8 mouse cellular contexts compared by ENCODE assay signal in the genomic region with DNA sequence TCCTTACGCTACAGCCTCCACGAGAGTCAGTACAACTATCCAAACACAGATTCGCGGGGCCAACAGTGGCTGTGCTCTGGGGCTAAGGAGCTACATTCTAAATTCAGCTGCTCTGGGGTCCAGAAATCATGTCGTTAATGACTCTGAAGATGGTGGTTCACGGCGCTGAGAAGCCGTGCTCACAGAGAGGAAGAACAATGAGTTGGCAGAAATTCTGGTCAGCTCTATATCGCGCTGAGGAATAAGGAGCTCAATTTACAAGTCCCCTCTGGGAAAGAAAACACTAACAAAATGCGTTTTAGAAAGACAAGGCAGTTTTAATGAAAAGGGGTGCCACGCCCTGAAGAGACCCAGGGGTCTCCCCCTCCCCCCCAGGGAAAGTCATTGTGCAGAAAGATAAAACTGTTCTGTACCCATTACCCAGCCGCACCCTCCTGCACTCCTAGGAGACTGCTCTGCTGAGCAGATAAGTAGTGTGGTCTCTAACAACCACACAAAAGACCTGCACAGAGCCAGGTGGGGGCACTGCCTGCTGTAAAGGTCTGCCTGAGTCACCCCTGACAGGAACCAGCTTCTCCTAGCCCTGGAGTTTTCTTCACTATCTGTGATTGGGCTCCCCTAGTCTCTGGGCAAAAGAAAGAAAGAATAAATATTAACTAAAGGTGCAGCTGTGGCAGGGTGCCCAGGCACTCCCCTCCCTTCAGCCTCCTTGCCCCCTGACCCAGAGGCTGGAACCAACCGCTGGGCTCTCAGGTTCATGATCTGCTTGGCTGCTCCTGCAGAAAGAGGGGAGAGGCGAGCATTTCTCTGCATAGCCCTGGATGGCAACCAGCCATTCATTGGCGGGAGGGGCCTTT. TPM values are rescaled to one million over a fixed set of nuclear protein-coding genes. Genes with fewer than 3 reads are reported as not detected.
A peak's percentile ranks its signal among the peaks of the same experiment; 100 is the strongest.
DNase-seq lines count a peak whose midpoint lies in the region; ATAC-seq and TF ChIP-seq lines count a peak whose summit lies in the region.

No protein-coding gene starts in this region.

- no peak for TF ChIP-seq POLR2A in spleen, adult 2 months (IDR thresholded peaks at IDR 0.05; ENCODE audit: low read depth, low read length)

- H3K4me1 ChIP-seq in heart, embryonic 11.5 days (ENCODE audit: control insufficient read depth, insufficient read depth, low read length) = peaks cover 16% of the 10 kb centered on the region
- H3K4me1 ChIP-seq in embryonic facial prominence, embryonic 10.5 days = peaks cover 31% of the 10 kb centered on the region
- peaks cover 8% of the 10 kb centered on the region; the same call in 1 of the 2 replicates for H3K4me1 ChIP-seq in spleen, adult 2 months (ENCODE audit: control insufficient read depth, insufficient read depth, insufficient read length)

- no peak for DNase-seq in heart, adult 18-20 months
- no peak for DNase-seq in embryonic facial prominence, embryonic 10.5 days (ENCODE audit: low spot score)
- peak; percentile 88 for DNase-seq in liver
- no peak for DNase-seq in spleen, adult 2 months (ENCODE audit: low read depth in 1 of 2, low spot score in 2 of 2)
- DNase-seq in gastrocnemius, postnatal 14 days = no peak
- no peak for DNase-seq in T-cell, adult 2 months (ENCODE audit: low spot score)
- no peak for DNase-seq in gastrocnemius, postnatal 4 days (ENCODE audit: low spot score in 2 of 2)

- H3K27ac ChIP-seq in heart, embryonic 11.5 days (ENCODE audit: low read depth, low read length) = peak overlapping the region; percentile 81
- H3K27ac ChIP-seq in embryonic facial prominence, embryonic 10.5 days (replicated peaks) = peak overlapping the region; percentile 55
- peak overlapping the region; percentile 49; the same call in 1 of the 2 replicates for H3K27ac ChIP-seq in spleen, adult 2 months (ENCODE audit: insufficient read depth, low read length)

- peak; percentile 84 for ATAC-seq in heart, embryonic 11.5 days (replicated peaks; ENCODE audit: insufficient number of reproducible peaks, low FRiP score, low TSS enrichment)

- no peak overlapping the region for H3K9ac ChIP-seq in heart, embryonic 11.5 days (ENCODE audit: low read depth, low read length)

- TF ChIP-seq CTCF in spleen, adult 2 months (IDR thresholded peaks at IDR 0.05; ENCODE audit: extremely low read depth, insufficient read depth, insufficient read length, insufficient replicate concordance) = no peak

- intact Hi-C loops in gastrocnemius, postnatal 14 days (cut with DNase I; ENCODE audit: low total_unique reads) = no loop called here

- H3K9me3 ChIP-seq in heart, embryonic 11.5 days (replicated peaks; ENCODE audit: control insufficient read depth, low read length) = no peaks in the 10 kb centered on the region
- no peaks in the 10 kb centered on the region for H3K9me3 ChIP-seq in embryonic facial prominence, embryonic 10.5 days

- no peaks in the 10 kb centered on the region for H3K27me3 ChIP-seq in heart, embryonic 11.5 days (ENCODE audit: control insufficient read depth, insufficient read depth, low read length)
- no peaks in the 10 kb centered on the region for H3K27me3 ChIP-seq in embryonic facial prominence, embryonic 10.5 days (replicated peaks; ENCODE audit: low read depth, poor library complexity, severe bottlenecking)
- no peaks in the 10 kb centered on the region for H3K27me3 ChIP-seq in spleen, adult 2 months (ENCODE audit: control insufficient read depth, insufficient read depth, low read length)

- peak overlapping the region; percentile 43 for H3K4me2 ChIP-seq in heart, embryonic 11.5 days

- whole genome bisulfite sequencing in heart, embryonic 11.5 days (ENCODE audit: insufficient replicate concordance) = 61% methylated on average over 16 of the region's 16 CpGs
- WGBS in embryonic facial prominence, embryonic 10.5 days = 63% methylated on average over 16 of the region's 16 CpGs
- 13% methylated on average over 16 of the region's 16 CpGs for WGBS in spleen, adult 2 months

- H3K4me3 ChIP-seq in heart, embryonic 11.5 days (ENCODE audit: low read depth, low read length) = no peak overlapping the region
- H3K4me3 ChIP-seq in embryonic facial prominence, embryonic 10.5 days = no peak overlapping the region
- H3K4me3 ChIP-seq in spleen, adult 2 months (ENCODE audit: extremely low read depth, insufficient read depth, insufficient read length) = peak overlapping the region; percentile 46; the same call in 1 of the 2 replicates

- no peaks in the 10 kb centered on the region for H3K36me3 ChIP-seq in heart, embryonic 11.5 days (ENCODE audit: control insufficient read depth, insufficient read depth, low read length)
- no peaks in the 10 kb centered on the region for H3K36me3 ChIP-seq in embryonic facial prominence, embryonic 10.5 days (replicated peaks)
- H3K36me3 ChIP-seq in spleen, adult 2 months (ENCODE audit: control insufficient read depth, insufficient read depth, low read length) = no peaks in the 10 kb centered on the region

RNA-seq across cellular contexts. Expression of a gene that starts 26.0 kb away (rescaled TPM):
- polyA plus RNA-seq in heart, embryonic 11.5 days (2014; fragmentation: Nextera tagmentation; extraction: Ambion mirVana) = 0.43 and 0.73 TPM in 2 replicates
- not detected for total RNA-seq in heart, adult 18-20 months (2021)
- polyA plus RNA-seq in embryonic facial prominence, embryonic 10.5 days (2016; fragmentation: Nextera tagmentation; extraction: Ambion mirVana) = 24.3 and 28.3 TPM in 2 replicates
- 0.02 TPM in 1 of 2 replicates, not detected in the other for polyA plus RNA-seq in spleen, adult 2 months (2012; rRNA removed)
- not detected for total RNA-seq in gastrocnemius, postnatal 14 days (2021)
- total RNA-seq in gastrocnemius, postnatal 4 days (2021) = under 1 TPM; 0.08 to 0.25 TPM

RNA-seq across cellular contexts. Expression of a gene that starts 26.5 kb away (rescaled TPM):
- polyA plus RNA-seq in heart, embryonic 11.5 days (2014; fragmentation: Nextera tagmentation; extraction: Ambion mirVana) = 80.7 and 82.3 TPM in 2 replicates
- total RNA-seq in heart, adult 18-20 months (2021) = 10 to 100 TPM; 63.6 to 64.0 TPM
- 73.7 and 74.1 TPM in 2 replicates for polyA plus RNA-seq in embryonic facial prominence, embryonic 10.5 days (2016; fragmentation: Nextera tagmentation; extraction: Ambion mirVana)
- polyA plus RNA-seq in spleen, adult 2 months (2012; rRNA removed) = 10.2 and 11.1 TPM in 2 replicates
- 10 to 100 TPM; 17.5 to 23.0 TPM for total RNA-seq in gastrocnemius, postnatal 14 days (2021)
- 10 to 100 TPM; 68.7 to 80.2 TPM for total RNA-seq in gastrocnemius, postnatal 4 days (2021)
